Mouse (Mus musculus) MEL (cell line): ENCODE measurements around the gene Olfr547. TPM values are rescaled to one million over a fixed set of nuclear protein-coding genes. Genes with fewer than 3 reads are reported as not detected.

Source experiments
- DNase-seq: peaks from one replicate; pipeline ENCODE4 v3.0.0; 2011; ENCODE audit warnings: low read depth, low spot score
- H3K27ac ChIP-seq: 2 replicates; pipeline ENCODE4 v1.5.1; 2012; ENCODE audit warnings: low read depth, mild to moderate bottlenecking, control low read depth, low read length, moderate library complexity; ENCODE audit not compliant: control insufficient read depth
- H3K27me3 ChIP-seq, 2 experiments: fragments of 150-350 bp in 1 of 2; sonication (generic) in 1 of 2; 2 replicates each; pipeline ENCODE4 v1.6.1; 2012; ENCODE audit warnings: low read length in 2 of 2, mild to moderate bottlenecking in 2 of 2, improper control_type of control experiment in 1 of 2, moderate library complexity in 1 of 2; ENCODE audit not compliant: insufficient read depth in 2 of 2, control insufficient read depth in 1 of 2
- H3K36me3 ChIP-seq, 2 experiments: 2 replicates each; pipeline ENCODE4 v1.6.1; 2012 to 2014; ENCODE audit warnings: low read length in 2 of 2, improper control_type of control experiment in 1 of 2, inconsistent platforms in 1 of 2, mild to moderate bottlenecking in 1 of 2; ENCODE audit not compliant: insufficient read depth in 2 of 2, control insufficient read depth in 1 of 2
- H3K4me1 ChIP-seq, 2 experiments: fragments of 150-350 bp in 1 of 2; sonication (generic) in 1 of 2; 2 replicates each; pipeline ENCODE4 v1.6.1; 2012; ENCODE audit warnings: low read length in 2 of 2, improper control_type of control experiment in 1 of 2, mild to moderate bottlenecking in 1 of 2; ENCODE audit not compliant: insufficient read depth in 2 of 2, control insufficient read depth in 1 of 2
- H3K4me3 ChIP-seq, 2 experiments: fragments of 150-350 bp in 1 of 2; sonication (generic) in 1 of 2; 2 replicates each; pipeline ENCODE4 v1.5.1; 2012; ENCODE audit warnings: low read depth in 2 of 2, low read length in 2 of 2, mild to moderate bottlenecking in 2 of 2, moderate library complexity in 2 of 2, control low read depth in 1 of 2, improper control_type of control experiment in 1 of 2; ENCODE audit not compliant: control insufficient read depth in 1 of 2, insufficient read depth in 1 of 2
- H3K79me2 ChIP-seq: 2 replicates; pipeline ENCODE4 v1.6.1; 2012; ENCODE audit warnings: mild to moderate bottlenecking, low read length, moderate library complexity; ENCODE audit not compliant: control insufficient read depth, poor library complexity, insufficient read depth
- H3K9ac ChIP-seq: 2 replicates; pipeline ENCODE4 v1.6.1; 2012; ENCODE audit warnings: low read depth, mild to moderate bottlenecking, control low read depth, low read length, moderate library complexity; ENCODE audit not compliant: control insufficient read depth, poor library complexity, severe bottlenecking
- H3K9me3 ChIP-seq: fragments of 150-350 bp; sonication (generic); replicated peaks from 2 replicates; pipeline ENCODE4 v1.6.1; 2012; ENCODE audit warnings: mild to moderate bottlenecking, low read length, improper control_type of control experiment, moderate library complexity; ENCODE audit not compliant: insufficient read depth
- CHD2 ChIP-seq: IDR thresholded peaks from 2 replicates; pipeline ENCODE4 v1.6.1; 2011; ENCODE audit warnings: low read length, improper control_type of control experiment
- CTCF ChIP-seq, 3 experiments: IDR thresholded peaks in 2 of 3; conservative IDR thresholded peaks in 1 of 3; 2 replicates each; pipeline ENCODE4 v1.5.1; 2011 to 2012; ENCODE audit warnings: low read length in 3 of 3, low read depth in 2 of 3, mild to moderate bottlenecking in 2 of 3, improper control_type of control experiment in 1 of 3, inconsistent platforms in 1 of 3, mixed read lengths in 1 of 3, moderate library complexity in 1 of 3; ENCODE audit not compliant: control insufficient read depth in 1 of 3, insufficient read depth in 1 of 3, poor library complexity in 1 of 3, severe bottlenecking in 1 of 3
- E2F4 ChIP-seq: IDR thresholded peaks from 2 replicates; pipeline ENCODE4 v1.6.1; 2011; ENCODE audit warnings: low read depth, low read length, improper control_type of control experiment, borderline replicate concordance
- ELF1 ChIP-seq: IDR thresholded peaks from 2 replicates; pipeline ENCODE4 v1.6.1; 2014; ENCODE audit warnings: low read depth, mild to moderate bottlenecking, inconsistent platforms, low read length, improper control_type of control experiment, moderate library complexity
- ETS1 ChIP-seq: IDR thresholded peaks from 2 replicates; pipeline ENCODE4 v1.6.1; 2012; ENCODE audit warnings: low read depth, mild to moderate bottlenecking, inconsistent platforms, low read length, improper control_type of control experiment, moderate library complexity
- GABPA ChIP-seq: IDR thresholded peaks from 2 replicates; pipeline ENCODE4 v1.6.1; 2012; ENCODE audit warnings: low read depth, mild to moderate bottlenecking, inconsistent platforms, low read length, improper control_type of control experiment, moderate library complexity
- HCFC1 ChIP-seq: IDR thresholded peaks from 2 replicates; pipeline ENCODE4 v1.6.1; 2012; ENCODE audit warnings: low read depth, mild to moderate bottlenecking, inconsistent platforms, low read length, improper control_type of control experiment, moderate library complexity
- JUND ChIP-seq: IDR thresholded peaks from 2 replicates; pipeline ENCODE4 v1.6.1; 2011; ENCODE audit warnings: low read depth, mild to moderate bottlenecking, improper control_type of control experiment, low read length
- KAT2A ChIP-seq: conservative IDR thresholded peaks from 2 replicates; pipeline ENCODE4 v1.6.1; 2012; ENCODE audit warnings: low read depth, low read length, improper control_type of control experiment, inconsistent platforms
- MAFK ChIP-seq: IDR thresholded peaks from 2 replicates; pipeline ENCODE4 v1.6.1; 2011; ENCODE audit warnings: low read depth, mild to moderate bottlenecking, low read length, improper control_type of control experiment, borderline replicate concordance
- MXI1 ChIP-seq: IDR thresholded peaks from 2 replicates; pipeline ENCODE4 v1.6.1; 2011; ENCODE audit warnings: mild to moderate bottlenecking, low read depth, low read length, improper control_type of control experiment
- NELFE ChIP-seq: IDR thresholded peaks from 2 replicates; pipeline ENCODE4 v1.6.1; 2011; ENCODE audit warnings: low read depth, low read length, improper control_type of control experiment
- POLR2A ChIP-seq, 2 experiments: IDR thresholded peaks; 2 replicates each; pipeline ENCODE4 v1.6.1; 2011 to 2012; ENCODE audit warnings: low read length in 2 of 2, mild to moderate bottlenecking in 2 of 2, control low read depth in 1 of 2, improper control_type of control experiment in 1 of 2, low read depth in 1 of 2, moderate library complexity in 1 of 2; ENCODE audit not compliant: control insufficient read depth in 1 of 2, insufficient read depth in 1 of 2, poor library complexity in 1 of 2
- POLR2AphosphoS2 ChIP-seq: IDR thresholded peaks from 2 replicates; pipeline ENCODE4 v1.6.1; 2011; ENCODE audit warnings: low read length, improper control_type of control experiment
- SIN3A ChIP-seq: IDR thresholded peaks from 2 replicates; pipeline ENCODE4 v1.6.1; 2012; ENCODE audit warnings: low read length, improper control_type of control experiment, inconsistent platforms
- SMC3 ChIP-seq: IDR thresholded peaks from 2 replicates; pipeline ENCODE4 v1.6.1; 2011; ENCODE audit warnings: low read depth, low read length, improper control_type of control experiment
- TAL1 ChIP-seq: IDR thresholded peaks from 2 replicates; pipeline ENCODE4 v1.6.1; 2012; ENCODE audit warnings: mild to moderate bottlenecking, inconsistent platforms, low read length, moderate library complexity, mixed read lengths
- TBP ChIP-seq: IDR thresholded peaks from 2 replicates; pipeline ENCODE4 v1.8.0; 2011; ENCODE audit warnings: low read depth, low read length, improper control_type of control experiment
- USF2 ChIP-seq, 2 experiments: IDR thresholded peaks; 2 replicates each; pipeline ENCODE4 v1.6.1; 2011 to 2012; ENCODE audit warnings: improper control_type of control experiment in 2 of 2, low read length in 2 of 2, borderline replicate concordance in 1 of 2, inconsistent platforms in 1 of 2, low read depth in 1 of 2, mild to moderate bottlenecking in 1 of 2; ENCODE audit not compliant: insufficient read depth in 1 of 2
- ZMIZ1 ChIP-seq: IDR thresholded peaks from 2 replicates; pipeline ENCODE4 v1.6.1; 2012; ENCODE audit warnings: low read depth, mild to moderate bottlenecking, inconsistent platforms, low read length, improper control_type of control experiment, moderate library complexity
- ZNF384 ChIP-seq: IDR thresholded peaks from 2 replicates; pipeline ENCODE4 v1.6.1; 2012; ENCODE audit warnings: low read depth, mild to moderate bottlenecking, inconsistent platforms, low read length, improper control_type of control experiment
- polyA plus RNA-seq, 2 experiments: library from polyadenylated mRNA; stranded (reverse) in 1 of 2; unstranded in 1 of 2; fragments of >175 nt in 1 of 2; fragments of >200 nt in 1 of 2; gene quantifications; 2 replicates each; pipeline versions ENCODE4 v1.2.1 to v1.2.4; 2012; ENCODE audit warnings: low replicate concordance in 2 of 2, low read depth in 1 of 2; ENCODE audit not compliant: insufficient read length in 2 of 2, insufficient read depth in 1 of 2, missing spikeins in 1 of 2
- total RNA-seq: library from RNA; depleted of rRNA; stranded (reverse); fragments of 300-350 nt; gene quantifications from 2 replicates; pipeline ENCODE4 v1.2.3, GENCODE M21; 2012

The Olfr547 gene
- total and polyA plus RNA-seq, 3 experiments, result not detected

GRCm38 (mm10) chr7:102564999-102565997, 30.7 kb downstream of the Olfr547 start, which contains the start of gene Trim21:
Gene Trim21 (minus strand): TSS chr7:102565486.
- peak; percentile 55 for TF ChIP-seq ETS1
- peak; percentile 86 for TF ChIP-seq SIN3A
- TF ChIP-seq TBP, result no peak
- TF ChIP-seq POLR2A (IDR thresholded peaks at IDR 0.05; ENCODE audit: control insufficient read depth in 1 of 2, insufficient read depth in 1 of 2, low read depth in 1 of 2, low read length in 2 of 2, poor library complexity in 1 of 2), result peak in 1 of 2 experiments; percentile 40; a peak in 1 of 4 replicates
- TF ChIP-seq ZMIZ1, result no peak
- TF ChIP-seq CTCF (IDR thresholded peaks at IDR 0.05 in 2 of 3, conservative IDR thresholded peaks at IDR 0.05 in 1 of 3; ENCODE audit: control insufficient read depth in 1 of 3, insufficient read depth in 1 of 3, low read depth in 2 of 3, low read length in 3 of 3, poor library complexity in 1 of 3, severe bottlenecking in 1 of 3), result no peak
- TF ChIP-seq GABPA, result no peak
- TF ChIP-seq E2F4, result no peak
- TF ChIP-seq USF2 (IDR thresholded peaks at IDR 0.05; ENCODE audit: borderline replicate concordance in 1 of 2, insufficient read depth in 1 of 2, low read depth in 1 of 2, low read length in 2 of 2), result no peak
- TF ChIP-seq MXI1, result peak; percentile 64
- no peak for TF ChIP-seq TAL1
- TF ChIP-seq POLR2AphosphoS2, result no peak
- no peak for TF ChIP-seq KAT2A
- no peak for TF ChIP-seq CHD2
- TF ChIP-seq MAFK, result no peak
- no peak for TF ChIP-seq NELFE
- TF ChIP-seq ZNF384, result no peak
- TF ChIP-seq ELF1, result peak; percentile 70
- TF ChIP-seq HCFC1, result peak; percentile 46; the same call in 1 of the 2 replicates
- TF ChIP-seq, all 39 proteins: peak for 6
- Histone ChIP-seq H3K27ac (no peak within 1 kb of the TSS), H3K9ac (peak within 1 kb of the TSS; percentile 67), H3K4me1 (no peaks in the 10 kb centered on the region; a peak in 1 of 4 replicates), H3K79me2 (no peaks in the 10 kb centered on the region), H3K36me3 (no peaks in the 10 kb centered on the region; a peak in 1 of 4 replicates), H3K4me3 (peak within 1 kb of the TSS; percentile 73 to 100), H3K9me3 (no peaks in the 10 kb centered on the region), H3K27me3 (no peaks in the 10 kb centered on the region; a peak in 1 of 4 replicates)
- peak; percentile 94 for DNase-seq

- Histone ChIP-seq H3K4me3 (no peak overlapping the region), H3K36me3 (no peaks in the 10 kb centered on the region; a peak in 1 of 4 replicates), H3K9ac (no peak overlapping the region), H3K4me1 (no peaks in the 10 kb centered on the region; a peak in 1 of 4 replicates), H3K27ac (no peak overlapping the region), H3K27me3 (no peaks in the 10 kb centered on the region; a peak in 1 of 4 replicates), H3K79me2 (no peaks in the 10 kb centered on the region), H3K9me3 (no peaks in the 10 kb centered on the region)
- peak; percentile 21 for DNase-seq
- peak; percentile 20; the same call in 1 of the 2 replicates for TF ChIP-seq SMC3
- peak in 2 of 3 experiments; percentile 32 to 47; a peak in 3 of 6 replicates for TF ChIP-seq CTCF (IDR thresholded peaks at IDR 0.05 in 2 of 3, conservative IDR thresholded peaks at IDR 0.05 in 1 of 3; ENCODE audit: control insufficient read depth in 1 of 3, insufficient read depth in 1 of 3, low read depth in 2 of 3, low read length in 3 of 3, poor library complexity in 1 of 3, severe bottlenecking in 1 of 3)
- TF ChIP-seq JUND, result no peak
Measured at GRCm38 (mm10) chr7:102566219-102566618, 31.7 kb downstream of the Olfr547 start.
